Mouse (Mus musculus) heart, embryonic 13.5 days (tissue): ENCODE results near the gene Mmp27. TPM values are rescaled to one million over a fixed set of nuclear protein-coding genes. Genes with fewer than 3 reads are reported as not detected.

Experiments used
- ATAC-seq: fragments of 200-750 bp; cut with Nextera tagmentation; 2 replicates; pipeline ENCODE4 v1.8.0; 2017; ENCODE audit warnings: moderate TSS enrichment; ENCODE audit not compliant: insufficient number of reproducible peaks, low FRiP score, low TSS enrichment; ENCODE audit errors: extremely low read depth
- H3K27ac ChIP-seq: fragments of 300-500 bp; sonication (generic); replicated peaks from 2 replicates; pipeline ENCODE4 v1.5.1; 2015; ENCODE audit warnings: moderate library complexity, mild to moderate bottlenecking, inconsistent platforms
- H3K27me3 ChIP-seq: fragments of 300-500 bp; sonication (generic); replicated peaks from 2 replicates; pipeline ENCODE4 v1.6.1; 2015; ENCODE audit warnings: mild to moderate bottlenecking, inconsistent platforms
- H3K36me3 ChIP-seq: fragments of 300-500 bp; sonication (generic); 2 replicates; pipeline ENCODE4 v1.6.1; 2015; ENCODE audit warnings: mild to moderate bottlenecking, inconsistent platforms
- H3K4me1 ChIP-seq: fragments of 300-500 bp; sonication (generic); 2 replicates; pipeline ENCODE4 v1.6.1; 2015; ENCODE audit warnings: inconsistent platforms
- H3K4me2 ChIP-seq: fragments of 300-500 bp; sonication (generic); 2 replicates; pipeline ENCODE4 v1.6.1; 2015; ENCODE audit warnings: inconsistent platforms, mild to moderate bottlenecking, moderate library complexity
- H3K4me3 ChIP-seq: fragments of 300-500 bp; sonication (generic); 2 replicates; pipeline ENCODE4 v1.5.1; 2015; ENCODE audit warnings: moderate library complexity, mild to moderate bottlenecking, inconsistent platforms
- H3K9ac ChIP-seq: fragments of 300-500 bp; sonication (generic); 2 replicates; pipeline ENCODE4 v1.6.1; 2015; ENCODE audit warnings: inconsistent platforms, mild to moderate bottlenecking, moderate library complexity
- H3K9me3 ChIP-seq: fragments of 300-500 bp; sonication (generic); 2 replicates; pipeline ENCODE4 v1.6.1; 2016; ENCODE audit warnings: inconsistent platforms
- WGBS: fragments of 180-500 bp; shearing (Covaris S2); methylation state at CpG from one replicate; pipeline ENCODE4 v1.1.7; 2015; ENCODE audit warnings: mixed read lengths; 5-methylcytosine and 5-hydroxymethylcytosine counted together
- polyA plus RNA-seq: library from polyadenylated mRNA; unstranded; fragments of >200 nt; fragmentation: Nextera tagmentation; extraction: Ambion mirVana; gene quantifications from 2 replicates; pipeline ENCODE4 v1.2.1, GENCODE M21; 2015

Mmp27 gene
- polyA plus RNA-seq, 1 experiment from 2014 or later = not detected

GRCm38 (mm10) chr9:7567376-7567775 is 3.8 kb upstream of the Mmp27 start:
- Histone ChIP-seq H3K27ac (no peak overlapping the region), H3K27me3 (no peaks in the 10 kb centered on the region), H3K36me3 (no peaks in the 10 kb centered on the region), H3K9me3 (no peaks in the 10 kb centered on the region), H3K4me3 (no peak overlapping the region), H3K4me2 (no peak overlapping the region), H3K9ac (no peak overlapping the region), H3K4me1 (no peaks in the 10 kb centered on the region)
- WGBS = 52% methylated on average over 7 of the region's 7 CpGs
- no peak for ATAC-seq

DNA sequence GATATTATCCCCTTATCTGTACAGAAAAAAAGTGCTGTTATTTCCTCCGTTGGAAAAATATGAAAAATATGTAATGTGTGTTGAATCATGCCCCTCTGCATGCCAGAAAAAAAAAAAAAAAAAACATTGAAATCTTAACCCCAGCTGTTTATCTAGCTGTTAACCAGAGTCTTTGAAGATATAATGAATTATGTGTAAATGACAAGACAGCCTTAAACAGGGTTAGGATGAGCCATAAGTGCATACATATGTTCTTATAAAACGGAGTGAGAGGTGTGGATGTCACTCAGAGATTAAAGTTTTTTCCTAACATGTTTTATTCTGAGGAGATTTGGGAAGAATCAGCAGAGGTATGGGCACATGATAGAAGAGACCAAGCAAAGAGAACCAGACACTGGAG is 3.3 kb upstream of the Mmp27 start:
- Histone ChIP-seq H3K4me3 (no peak overlapping the region), H3K9ac (no peak overlapping the region), H3K4me2 (no peak overlapping the region), H3K36me3 (no peaks in the 10 kb centered on the region), H3K9me3 (no peaks in the 10 kb centered on the region), H3K27me3 (no peaks in the 10 kb centered on the region), H3K27ac (no peak overlapping the region), H3K4me1 (no peaks in the 10 kb centered on the region)
- no peak for ATAC-seq
- 52% methylated on average over 2 of the region's 2 CpGs for WGBS

GRCm38 (mm10) chr9:7570485-7570884 is 711 bp upstream of the Mmp27 start:
- no peaks in the 10 kb centered on the region for H3K27me3 ChIP-seq
- no peaks in the 10 kb centered on the region for H3K4me1 ChIP-seq
- no peak overlapping the region for H3K27ac ChIP-seq
- H3K4me3 ChIP-seq = no peak overlapping the region
- no peaks in the 10 kb centered on the region for H3K9me3 ChIP-seq
- no peak overlapping the region for H3K4me2 ChIP-seq
- H3K36me3 ChIP-seq = no peaks in the 10 kb centered on the region
- 81% methylated on average over 1 of the region's 1 CpGs for WGBS
- no peak for ATAC-seq
- H3K9ac ChIP-seq = no peak overlapping the region

DNA sequence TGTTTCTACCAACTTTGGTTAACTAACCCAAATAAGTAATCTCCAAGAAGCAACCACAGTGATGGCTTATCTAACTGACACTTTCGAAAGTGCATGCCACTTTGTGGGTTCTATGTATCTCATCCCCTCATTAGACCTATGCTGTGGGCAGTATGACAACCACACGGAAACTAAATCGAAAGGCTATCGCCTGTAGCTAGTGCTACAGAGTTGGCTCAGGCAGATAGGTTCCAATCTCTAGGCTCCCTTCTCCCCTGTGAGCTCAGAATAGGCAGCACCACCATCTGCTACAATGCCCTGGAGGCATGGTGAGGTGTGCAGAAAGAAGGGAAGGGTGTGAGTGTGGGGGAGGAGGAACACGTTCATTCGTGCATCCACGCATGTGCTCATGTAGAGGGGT is 992 bp downstream of the Mmp27 start:
- WGBS = 78% methylated on average over 7 of the region's 7 CpGs
- ATAC-seq = no peak
- H3K4me3 ChIP-seq = no peak overlapping the region

GRCm38 (mm10) chr9:7572663-7573308 is 1.6 kb downstream of the Mmp27 start:
- Histone ChIP-seq H3K4me3 (no peak overlapping the region), H3K27ac (no peak overlapping the region), H3K36me3 (no peaks in the 10 kb centered on the region), H3K4me2 (no peak overlapping the region), H3K4me1 (no peaks in the 10 kb centered on the region), H3K27me3 (no peaks in the 10 kb centered on the region), H3K9ac (no peak overlapping the region), H3K9me3 (no peaks in the 10 kb centered on the region)
- no peak for ATAC-seq
- WGBS = 69% methylated on average over 2 of the region's 2 CpGs

More for the DNA sequence above, 992 bp downstream of the Mmp27 start:
- no peaks in the 10 kb centered on the region for H3K9me3 ChIP-seq
- H3K4me1 ChIP-seq = no peaks in the 10 kb centered on the region
- H3K36me3 ChIP-seq = no peaks in the 10 kb centered on the region
- no peak overlapping the region for H3K4me2 ChIP-seq
- H3K27me3 ChIP-seq = no peaks in the 10 kb centered on the region
- H3K9ac ChIP-seq = no peak overlapping the region
- H3K27ac ChIP-seq = no peak overlapping the region

DNA sequence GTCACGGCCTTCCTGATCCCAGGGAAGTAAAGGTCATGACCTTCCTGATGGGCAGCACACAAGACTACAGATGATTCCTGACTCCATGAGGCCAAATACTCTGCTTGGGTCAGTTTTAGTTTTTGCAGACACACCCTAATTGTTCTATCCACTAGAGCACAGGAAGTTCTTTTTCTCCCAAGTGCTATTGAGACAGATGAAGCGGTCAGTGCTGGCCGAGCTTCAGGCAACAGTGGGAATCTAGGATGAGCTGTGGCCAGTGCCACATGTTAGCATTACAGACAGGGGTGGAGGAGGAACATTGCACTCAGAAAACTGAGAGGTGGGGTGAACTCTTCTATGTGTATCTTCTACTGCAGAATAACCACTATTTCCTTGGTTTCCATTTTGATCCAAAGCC is 4.3 kb downstream of the Mmp27 start:
- H3K4me1 ChIP-seq = no peaks in the 10 kb centered on the region
- H3K4me3 ChIP-seq = no peak overlapping the region
- 61% methylated on average over 3 of the region's 3 CpGs for WGBS
- no peak overlapping the region for H3K27ac ChIP-seq
- H3K9ac ChIP-seq = no peak overlapping the region
- no peaks in the 10 kb centered on the region for H3K27me3 ChIP-seq
- no peaks in the 10 kb centered on the region for H3K9me3 ChIP-seq
- H3K36me3 ChIP-seq = no peaks in the 10 kb centered on the region
- H3K4me2 ChIP-seq = no peak overlapping the region
- ATAC-seq = no peak

DNA sequence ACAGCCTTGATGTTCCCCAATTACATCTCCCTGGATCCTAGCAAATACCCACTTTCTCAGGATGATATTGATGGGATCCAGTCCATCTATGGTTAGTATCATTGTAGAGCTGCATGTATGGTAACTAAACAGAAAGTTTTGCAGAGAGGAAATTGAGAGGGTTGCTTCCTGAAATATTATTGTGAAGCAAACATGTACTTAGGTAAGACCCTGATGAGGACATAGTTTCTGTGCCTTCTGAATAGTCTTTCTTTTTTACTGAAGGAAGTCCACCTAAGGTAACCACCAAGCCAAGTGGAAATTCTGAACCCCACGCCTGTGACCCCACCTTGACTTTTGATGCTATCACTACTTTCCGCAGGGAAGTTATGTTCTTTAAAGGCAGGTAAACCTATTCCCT is 6.2 kb downstream of the Mmp27 start:
- ATAC-seq = no peak
- H3K9ac ChIP-seq = no peak overlapping the region
- WGBS = 71% methylated on average over 2 of the region's 2 CpGs
- no peak overlapping the region for H3K4me3 ChIP-seq
- no peaks in the 10 kb centered on the region for H3K27me3 ChIP-seq
- no peak overlapping the region for H3K4me2 ChIP-seq
- no peak overlapping the region for H3K27ac ChIP-seq
- no peaks in the 10 kb centered on the region for H3K4me1 ChIP-seq
- H3K9me3 ChIP-seq = no peaks in the 10 kb centered on the region
- no peaks in the 10 kb centered on the region for H3K36me3 ChIP-seq

DNA sequence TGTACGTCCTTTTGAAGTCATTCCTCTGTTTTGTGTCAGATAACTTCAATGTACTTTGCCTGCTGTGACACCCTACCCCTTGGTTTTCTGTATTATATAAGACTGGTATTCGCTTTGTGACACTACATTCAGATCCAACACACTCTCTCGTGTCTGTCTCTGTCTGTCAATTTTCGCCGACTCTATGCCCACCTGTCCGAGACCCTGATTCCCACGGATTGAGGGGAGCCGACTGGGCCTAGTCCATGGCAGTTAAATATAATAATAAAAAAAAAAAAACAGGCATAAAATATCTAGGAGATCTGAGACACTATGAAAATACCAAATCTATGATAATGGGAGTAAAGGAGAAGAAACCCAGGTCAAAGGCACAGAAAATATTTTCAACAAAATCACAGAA is 18.9 kb downstream of the Mmp27 start:
- Histone ChIP-seq H3K4me1 (no peaks in the 10 kb centered on the region), H3K36me3 (no peaks in the 10 kb centered on the region), H3K4me3 (no peak overlapping the region), H3K4me2 (no peak overlapping the region), H3K27me3 (no peaks in the 10 kb centered on the region), H3K9me3 (no peaks in the 10 kb centered on the region), H3K27ac (no peak overlapping the region), H3K9ac (no peak overlapping the region)
- no peak for ATAC-seq
- 56% methylated on average over 8 of the region's 8 CpGs for WGBS

DNA sequence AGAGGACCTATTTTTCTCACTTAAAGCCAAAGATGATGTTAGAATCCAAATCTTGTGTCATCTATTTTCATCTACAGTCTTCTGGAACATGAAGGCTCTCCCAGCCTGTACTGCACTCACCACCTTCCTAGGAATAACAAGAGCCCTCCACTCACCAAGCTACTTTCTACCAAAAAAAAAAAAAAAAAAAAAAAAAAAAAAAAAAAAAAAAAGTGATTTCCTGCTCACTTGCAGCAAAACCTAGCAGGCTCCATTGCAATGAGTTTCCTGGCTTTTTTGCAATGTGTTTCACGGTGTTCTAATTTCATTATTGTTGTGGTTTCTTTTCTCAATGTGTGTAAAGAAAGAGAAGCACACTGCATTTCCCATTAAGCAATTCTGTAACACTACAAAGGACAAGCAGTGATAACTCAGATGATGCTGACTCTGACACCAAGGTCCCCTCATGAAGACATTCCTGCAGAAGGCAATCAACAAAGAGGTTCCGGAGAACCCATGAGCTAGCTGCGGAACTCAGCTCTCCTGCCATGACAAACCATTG is 22.1 kb downstream of the Mmp27 start:
- Histone ChIP-seq H3K36me3 (no peaks in the 10 kb centered on the region), H3K9ac (no peak overlapping the region), H3K4me1 (no peaks in the 10 kb centered on the region), H3K9me3 (no peaks in the 10 kb centered on the region), H3K4me2 (no peak overlapping the region), H3K27me3 (no peaks in the 10 kb centered on the region), H3K4me3 (no peak overlapping the region), H3K27ac (no peak overlapping the region)
- 84% methylated on average over 3 of the region's 3 CpGs for WGBS
- ATAC-seq = no peak

DNA sequence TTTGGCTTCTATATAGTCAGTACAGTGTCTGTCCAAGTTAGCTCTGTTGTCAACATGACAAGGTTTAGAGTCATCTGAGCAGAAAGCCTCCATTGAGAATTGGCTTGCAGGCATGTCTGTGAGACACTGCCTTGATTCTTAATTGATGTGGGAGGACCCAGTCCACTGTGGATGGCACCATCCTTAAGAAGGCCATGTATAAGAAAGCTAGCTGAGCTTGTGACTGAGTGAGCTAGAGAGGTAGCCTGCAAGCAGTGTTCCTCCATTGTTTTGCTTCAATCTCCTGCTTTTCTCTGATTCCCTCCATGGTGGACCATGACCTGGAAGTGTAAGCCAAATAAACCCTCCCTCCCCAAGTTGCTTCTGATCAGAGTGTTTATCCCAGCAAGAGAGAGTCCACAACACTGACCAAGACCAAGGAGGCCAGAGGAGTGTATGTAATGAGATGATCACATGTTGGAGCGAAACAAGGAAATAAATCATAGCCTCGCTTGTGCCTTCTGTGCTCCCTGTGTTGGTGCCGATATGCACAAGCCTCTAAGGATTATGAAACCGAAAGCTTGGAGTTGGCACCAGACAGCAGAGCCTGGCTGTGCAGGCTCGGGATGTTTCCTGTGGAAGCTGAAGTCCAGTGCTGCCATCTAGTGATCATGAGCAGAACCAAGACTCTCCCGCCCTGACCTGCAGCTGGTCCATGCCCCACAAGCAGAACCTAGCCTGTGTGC is 23.8 kb downstream of the Mmp27 start:
- Histone ChIP-seq H3K4me1 (no peaks in the 10 kb centered on the region), H3K27me3 (no peaks in the 10 kb centered on the region), H3K4me2 (peak overlapping the region; percentile 71), H3K36me3 (no peaks in the 10 kb centered on the region), H3K27ac (no peak overlapping the region), H3K9me3 (no peaks in the 10 kb centered on the region), H3K9ac (peak overlapping the region; percentile 78), H3K4me3 (peak overlapping the region; percentile 52)
- 11% methylated on average over 6 of the region's 6 CpGs for WGBS
- peak; percentile 58 for ATAC-seq

DNA sequence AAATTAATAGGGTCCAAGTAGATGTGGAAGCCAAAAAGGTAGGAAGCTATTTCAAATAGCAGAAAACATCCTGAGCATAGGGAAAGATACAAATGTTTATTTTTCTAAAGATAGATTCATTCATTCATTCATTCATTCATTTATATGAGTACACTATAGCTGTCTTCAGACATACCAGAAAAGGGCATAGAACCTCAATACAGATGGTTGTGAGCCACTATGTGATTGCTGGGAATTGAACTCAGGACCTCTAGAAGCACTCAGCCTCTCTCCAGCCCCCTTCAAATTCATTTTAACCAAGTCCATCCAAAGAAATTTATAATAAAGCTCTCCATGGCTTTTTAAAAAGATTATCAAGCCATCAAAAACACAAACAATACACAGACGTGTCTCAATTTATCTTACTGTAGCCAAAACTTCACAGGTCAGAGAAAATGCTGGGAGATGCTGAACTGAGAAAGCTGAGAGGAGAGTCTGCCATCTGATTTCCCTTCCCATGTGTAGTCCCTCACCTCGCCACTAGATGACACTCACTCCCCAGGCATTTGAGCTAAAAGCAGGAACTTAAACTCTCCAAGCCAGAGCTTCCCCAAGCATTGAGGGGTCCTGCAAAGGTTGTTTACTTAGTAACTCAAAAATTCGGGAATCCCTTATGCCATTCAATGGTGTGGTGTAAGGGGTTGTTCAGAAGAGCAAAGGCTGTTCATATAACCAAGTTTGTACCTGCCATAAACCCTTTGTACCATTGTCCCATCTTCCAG is 32.0 kb downstream of the Mmp27 start:
- no peaks in the 10 kb centered on the region for H3K27me3 ChIP-seq
- no peaks in the 10 kb centered on the region for H3K4me1 ChIP-seq
- no peak overlapping the region for H3K9ac ChIP-seq
- no peak overlapping the region for H3K27ac ChIP-seq
- no peaks in the 10 kb centered on the region for H3K9me3 ChIP-seq
- no peak for ATAC-seq
- no peaks in the 10 kb centered on the region for H3K36me3 ChIP-seq
- no peak overlapping the region for H3K4me3 ChIP-seq
- H3K4me2 ChIP-seq = no peak overlapping the region
- WGBS = 2% methylated on average over 3 of the region's 3 CpGs
